15 mouse cellular contexts compared by ENCODE assay signal in the genomic region with DNA sequence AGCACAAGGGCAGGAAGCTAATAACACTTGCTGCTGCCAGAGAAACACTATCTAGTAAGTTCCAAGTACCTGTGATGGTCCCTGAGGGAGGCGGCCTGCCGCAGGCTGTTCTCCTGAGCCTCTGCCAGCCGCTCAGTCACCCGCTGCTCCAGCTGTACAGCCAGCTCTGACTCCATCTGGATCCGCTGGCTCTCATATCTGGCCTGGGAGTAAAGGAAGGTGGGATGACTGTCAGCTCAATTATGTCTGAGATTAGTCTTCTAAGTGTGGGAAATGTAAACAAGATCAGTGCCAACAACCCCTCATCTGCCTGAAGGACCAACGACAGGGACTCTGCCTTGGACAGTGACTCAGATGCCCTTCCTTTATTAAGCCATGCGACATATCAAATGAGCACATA. TPM values are rescaled to one million over a fixed set of nuclear protein-coding genes. Genes with fewer than 3 reads are reported as not detected.
DNase-seq lines count a peak whose midpoint lies in the region; ATAC-seq and TF ChIP-seq lines count a peak whose summit lies in the region.
"Had no signal": no experiment of that assay in that cellular context is flagged by ENCODE, and none has a peak within 500 bp of the region (broad histone marks: within the 10 kb centered on the region; RNA-seq: fewer than 3 reads in every experiment).

No protein-coding gene starts in this region.

- no peak overlapping the region for H3K4me2 ChIP-seq in midbrain, postnatal 0 days (ENCODE audit: low read depth, low read length, poor library complexity, severe bottlenecking)
- H3K4me2 ChIP-seq: limb, embryonic 15.5 days; lung, embryonic 15.5 days; neural tube, embryonic 12.5 days had no signal

- intact Hi-C loops in left cerebral cortex, postnatal 4 days (cut with DNase I): no loop called here
- intact Hi-C loops in left cerebral cortex, postnatal 25 days (cut with DNase I): no loop called here
- intact Hi-C loops in gastrocnemius, postnatal 14 days (cut with DNase I; ENCODE audit: low total_unique reads): no loop called here

- H3K4me1 ChIP-seq in midbrain, postnatal 0 days (ENCODE audit: insufficient read depth, low read length): no peaks in the 10 kb centered on the region
- H3K4me1 ChIP-seq: limb, embryonic 15.5 days; lung, embryonic 15.5 days; neural tube, embryonic 12.5 days had no signal

- H3K9ac ChIP-seq in midbrain, postnatal 0 days (replicated peaks; ENCODE audit: low read length, poor library complexity, severe bottlenecking): no peak overlapping the region
- H3K9ac ChIP-seq: limb, embryonic 15.5 days; lung, embryonic 15.5 days; neural tube, embryonic 12.5 days had no signal

- no peak overlapping the region for H3K4me3 ChIP-seq in midbrain, postnatal 0 days (ENCODE audit: low read depth, low read length)
- H3K4me3 ChIP-seq: limb, embryonic 15.5 days; lung, embryonic 15.5 days; megakaryocyte, embryonic 14.5 days; neural tube, embryonic 12.5 days had no signal

- ATAC-seq in midbrain, postnatal 0 days (ENCODE audit: low FRiP score): no peak
- ATAC-seq: intestine, embryonic 16.5 days had no signal

- TF ChIP-seq CTCF in midbrain, postnatal 0 days (IDR thresholded peaks at IDR 0.05): no peak

- 74% methylated on average over 7 of the region's 7 CpGs for WGBS in midbrain, postnatal 0 days

- peaks cover 49% of the 10 kb centered on the region for H3K36me3 ChIP-seq in midbrain, postnatal 0 days (ENCODE audit: insufficient read depth, low read length)

- no peaks in the 10 kb centered on the region for H3K9me3 ChIP-seq in midbrain, postnatal 0 days (ENCODE audit: low read length)
- H3K9me3 ChIP-seq: limb, embryonic 15.5 days; lung, embryonic 15.5 days; megakaryocyte, embryonic 14.5 days; neural tube, embryonic 12.5 days had no signal

- H3K27me3 ChIP-seq in midbrain, postnatal 0 days (ENCODE audit: insufficient read depth, low read length): no peaks in the 10 kb centered on the region
- H3K27me3 ChIP-seq: limb, embryonic 15.5 days; lung, embryonic 15.5 days; neural tube, embryonic 12.5 days had no signal

- no peak overlapping the region for H3K27ac ChIP-seq in midbrain, postnatal 0 days (ENCODE audit: low read depth, low read length)
- H3K27ac ChIP-seq: limb, embryonic 15.5 days; lung, embryonic 15.5 days; neural tube, embryonic 12.5 days had no signal

- DNase-seq in adrenal gland, postnatal 14 days: peak; percentile 69
- DNase-seq in adrenal gland, adult 18-20 months (ENCODE audit: low spot score in 2 of 2): no peak
- peak; percentile 75 for DNase-seq in left cerebral cortex, postnatal 4 days
- DNase-seq in left cerebral cortex, postnatal 25 days (ENCODE audit: low spot score in 2 of 2): no peak
- peak; percentile 45 for DNase-seq in gastrocnemius, postnatal 14 days
- DNase-seq in midbrain, postnatal 0 days (ENCODE audit: low spot score): peak; percentile 64
- DNase-seq in spleen, adult 18-20 months: no peak
- DNase-seq in layer of hippocampus, postnatal 36 days: no peak
- DNase-seq: kidney, postnatal 36 days; right cerebral cortex, postnatal 14 days had no signal

RNA-seq across cellular contexts. Expression of gene Cntrob, which starts 12.3 kb away (rescaled TPM):
- 9.0 and 10.7 TPM in 2 replicates for total RNA-seq in adrenal gland, postnatal 14 days (2021)
- 1 to 10 TPM; 3.6 to 4.1 TPM for total RNA-seq in adrenal gland, adult 18-20 months (2021)
- total RNA-seq in left cerebral cortex, postnatal 4 days (2021): 10 to 100 TPM; 23.9 to 25.2 TPM
- total RNA-seq in left cerebral cortex, postnatal 25 days (2021): 10 to 100 TPM; 14.2 to 18.3 TPM
- total RNA-seq in gastrocnemius, postnatal 14 days (2021): 1 to 10 TPM; 2.5 to 3.2 TPM
- total RNA-seq in midbrain, postnatal 0 days (2014; rRNA removed): 15.3 and 16.2 TPM in 2 replicates
- polyA plus RNA-seq in midbrain, postnatal 0 days (2015; fragmentation: Nextera tagmentation; extraction: Ambion mirVana): 10.2 and 13.6 TPM in 2 replicates
- 10 to 100 TPM; 15.1 to 15.2 TPM for total RNA-seq in layer of hippocampus, postnatal 36 days (2021)

RNA-seq across cellular contexts. Expression of gene Trappc1, which starts 12.5 kb away (rescaled TPM):
- 82.9 and 83.2 TPM in 2 replicates for total RNA-seq in adrenal gland, postnatal 14 days (2021)
- total RNA-seq in adrenal gland, adult 18-20 months (2021): 10 to 100 TPM; 57.8 to 60.1 TPM
- total RNA-seq in left cerebral cortex, postnatal 4 days (2021): 10 to 100 TPM; 67.1 to 69.1 TPM
- total RNA-seq in left cerebral cortex, postnatal 25 days (2021): 10 to 100 TPM; 59.0 to 60.5 TPM
- total RNA-seq in gastrocnemius, postnatal 14 days (2021): 10 to 100 TPM; 52.3 to 54.1 TPM
- 128 and 205 TPM in 2 replicates for total RNA-seq in midbrain, postnatal 0 days (2014; rRNA removed)
- 161 and 177 TPM in 2 replicates for polyA plus RNA-seq in midbrain, postnatal 0 days (2015; fragmentation: Nextera tagmentation; extraction: Ambion mirVana)
- total RNA-seq in layer of hippocampus, postnatal 36 days (2021): 10 to 100 TPM; 66.5 to 66.6 TPM

RNA-seq across cellular contexts. Expression of gene Kcnab3, which starts 14.8 kb away (rescaled TPM):
- 6.6 and 6.9 TPM in 2 replicates for total RNA-seq in adrenal gland, postnatal 14 days (2021)
- total RNA-seq in adrenal gland, adult 18-20 months (2021): 1 to 10 TPM; 6.8 to 8.8 TPM
- 10 to 100 TPM in 1 of 2 experiments, 1 to 10 TPM in 1; 8.8 to 12.6 TPM for total RNA-seq in left cerebral cortex, postnatal 4 days (2021)
- total RNA-seq in left cerebral cortex, postnatal 25 days (2021): 10 to 100 TPM; 67.1 to 68.0 TPM
- under 1 TPM; 0.18 to 0.24 TPM for total RNA-seq in gastrocnemius, postnatal 14 days (2021)
- total RNA-seq in midbrain, postnatal 0 days (2014; rRNA removed): 3.2 and 7.6 TPM in 2 replicates
- polyA plus RNA-seq in midbrain, postnatal 0 days (2015; fragmentation: Nextera tagmentation; extraction: Ambion mirVana): 5.4 and 5.6 TPM in 2 replicates
- total RNA-seq in layer of hippocampus, postnatal 36 days (2021): 10 to 100 TPM; 21.4 to 21.8 TPM

RNA-seq across cellular contexts. Expression of gene Rnf227, which starts 29.0 kb away (rescaled TPM):
- 4.1 and 5.4 TPM in 2 replicates for total RNA-seq in adrenal gland, postnatal 14 days (2021)
- 1 to 10 TPM; 5.2 to 5.5 TPM for total RNA-seq in adrenal gland, adult 18-20 months (2021)
- total RNA-seq in left cerebral cortex, postnatal 4 days (2021): 10 to 100 TPM; 77.3 to 89.1 TPM
- 100 to 1,000 TPM; 141 to 143 TPM for total RNA-seq in left cerebral cortex, postnatal 25 days (2021)
- total RNA-seq in gastrocnemius, postnatal 14 days (2021): under 1 TPM; 0.35 to 0.68 TPM
- total RNA-seq in midbrain, postnatal 0 days (2014; rRNA removed): 245 and 310 TPM in 2 replicates
- 382 and 383 TPM in 2 replicates for polyA plus RNA-seq in midbrain, postnatal 0 days (2015; fragmentation: Nextera tagmentation; extraction: Ambion mirVana)
- total RNA-seq in layer of hippocampus, postnatal 36 days (2021): 100 to 1,000 TPM; 111 to 119 TPM

RNA-seq across cellular contexts. Expression of gene Chd3, which starts 57.9 kb away (rescaled TPM):
- total RNA-seq in adrenal gland, postnatal 14 days (2021): 109 and 118 TPM in 2 replicates
- 100 to 1,000 TPM in 1 of 2 experiments, 10 to 100 TPM in 1; 87.6 to 109 TPM for total RNA-seq in adrenal gland, adult 18-20 months (2021)
- 100 to 1,000 TPM; 552 to 572 TPM for total RNA-seq in left cerebral cortex, postnatal 4 days (2021)
- 100 to 1,000 TPM; 449 to 474 TPM for total RNA-seq in left cerebral cortex, postnatal 25 days (2021)
- 10 to 100 TPM; 25.5 to 28.7 TPM for total RNA-seq in gastrocnemius, postnatal 14 days (2021)
- 284 and 298 TPM in 2 replicates for total RNA-seq in midbrain, postnatal 0 days (2014; rRNA removed)
- polyA plus RNA-seq in midbrain, postnatal 0 days (2015; fragmentation: Nextera tagmentation; extraction: Ambion mirVana): 51.6 and 58.9 TPM in 2 replicates
- 100 to 1,000 TPM; 537 to 553 TPM for total RNA-seq in layer of hippocampus, postnatal 36 days (2021)

Comparison
In these comparisons a context has a peak if more than half of its experiments do, and no peak if none do; other contexts are left out.
1. DNase-seq: peak in adrenal gland, postnatal 14 days (single experiment), left cerebral cortex, postnatal 4 days (single experiment), gastrocnemius, postnatal 14 days (single experiment) and midbrain, postnatal 0 days (single experiment); none in adrenal gland, adult 18-20 months (0 of 2), left cerebral cortex, postnatal 25 days (0 of 2), spleen, adult 18-20 months (0 of 2) and layer of hippocampus, postnatal 36 days (0 of 2).